Mouse (Mus musculus) gastrocnemius, postnatal 36 days (tissue): ENCODE data around the gene Rb1. TPM values are rescaled to one million over a fixed set of nuclear protein-coding genes. Genes with fewer than 3 reads are reported as not detected.

Experiments
- DNase-seq, 2 experiments: peaks; one replicate each; pipeline ENCODE4 v3.0.0; 2022
- intact Hi-C: fragments of 180-260 bp; cut with DNase I; formaldehyde crosslinking; loops from one replicate; pipeline ENCODE4 v1.15.1; 2025
- total RNA-seq, 2 experiments: library from RNA; stranded (reverse); gene quantifications; 2 replicates each; pipeline ENCODE4 v1.2.3; 2021

The Rb1 gene
- total RNA-seq, 2 experiments from 2014 or later, result 14.2 to 18.0 TPM

DNA sequence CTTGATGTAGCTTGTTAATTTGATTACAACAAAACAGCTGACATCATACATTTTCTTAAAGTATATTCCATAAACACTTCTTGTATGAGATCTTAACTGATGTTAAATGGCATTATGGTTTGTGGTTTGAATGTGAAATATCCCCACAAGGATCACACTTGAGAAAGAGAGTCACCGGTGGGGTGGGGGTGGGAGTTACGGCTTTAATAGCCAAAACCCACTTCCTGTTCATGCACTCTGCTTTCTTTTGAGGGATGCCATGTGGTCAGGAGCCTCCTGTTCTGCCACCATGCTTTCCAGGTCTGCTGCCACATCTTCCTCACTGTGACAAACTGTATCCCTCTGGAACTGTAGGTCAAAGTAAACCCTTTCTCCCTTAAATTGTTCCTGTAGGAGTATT lies 35.7 kb downstream of the Rb1 start:
- intact Hi-C loops, result no loop called here
- no peak for DNase-seq

DNA sequence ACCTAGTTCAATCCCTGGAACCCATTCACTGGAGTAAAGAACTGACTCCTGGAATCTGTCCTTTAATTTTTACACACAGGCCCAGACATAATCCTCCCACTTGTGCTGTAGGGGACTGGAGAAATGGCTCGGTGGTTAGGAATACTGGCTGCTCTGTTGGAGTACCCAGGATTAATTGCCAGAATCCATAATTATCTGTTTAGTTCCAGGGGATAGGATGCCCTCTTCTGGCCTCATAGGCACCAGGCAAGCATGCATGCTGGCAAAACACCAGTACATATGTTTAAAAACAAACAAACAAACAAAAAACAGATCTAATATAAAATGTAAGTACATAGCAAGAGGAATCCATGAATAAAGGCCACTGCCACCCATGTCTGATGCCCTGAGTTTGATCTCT lies 44.6 kb downstream of the Rb1 start:
- intact Hi-C loops, result no loop called here

DNA sequence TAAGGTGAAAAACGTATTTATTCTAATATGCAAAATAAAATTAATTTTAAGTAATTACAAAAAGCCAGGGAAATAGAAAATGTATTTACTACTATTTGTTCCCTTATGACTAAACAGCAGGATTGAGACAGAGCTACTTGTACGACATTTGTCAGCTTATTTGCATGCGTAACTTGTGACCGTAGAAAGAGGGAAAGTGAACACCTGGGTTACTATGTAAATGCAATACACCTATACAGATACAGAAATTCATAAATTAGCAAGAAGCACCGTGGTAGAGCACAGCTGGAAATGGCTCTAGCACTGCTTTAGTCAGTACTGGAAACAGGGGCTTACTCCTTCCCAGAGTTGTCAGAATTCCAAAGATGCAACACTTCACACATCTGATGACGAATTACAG lies 46.5 kb downstream of the Rb1 start:
- no peak for DNase-seq
- intact Hi-C loops, result no loop called here

More for the DNA sequence above, 44.6 kb downstream of the Rb1 start:
- DNase-seq, result no peak

- intact Hi-C loops, result no loop called here
- DNase-seq, result no peak
Observed at GRCm38 (mm10) chr14:73271807-73272206, 53.8 kb downstream of the Rb1 start.

- DNase-seq, result no peak
- intact Hi-C loops, result no loop called here
Observed at GRCm38 (mm10) chr14:73266166-73266565, 59.5 kb downstream of the Rb1 start.

DNA sequence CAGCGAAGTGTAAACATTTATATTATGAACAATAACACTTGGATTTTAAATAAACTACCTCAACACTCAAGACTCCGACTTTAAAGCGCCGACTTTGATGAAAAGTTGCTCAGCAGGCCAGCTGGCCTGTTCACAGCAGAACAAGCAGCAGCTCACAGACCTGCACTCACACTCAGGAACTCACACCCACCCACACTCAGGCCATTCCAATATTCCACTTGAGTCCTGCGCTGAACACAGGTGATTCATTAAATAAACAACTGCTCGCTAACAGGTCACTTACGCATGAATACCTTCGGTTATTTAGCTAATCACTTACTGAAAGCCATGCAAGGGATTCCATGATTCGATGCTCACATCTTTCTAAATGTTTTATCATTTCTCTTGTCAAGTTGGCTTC lies 63.4 kb downstream of the Rb1 start:
- intact Hi-C loops, result no loop called here
- DNase-seq, result no peak

DNA sequence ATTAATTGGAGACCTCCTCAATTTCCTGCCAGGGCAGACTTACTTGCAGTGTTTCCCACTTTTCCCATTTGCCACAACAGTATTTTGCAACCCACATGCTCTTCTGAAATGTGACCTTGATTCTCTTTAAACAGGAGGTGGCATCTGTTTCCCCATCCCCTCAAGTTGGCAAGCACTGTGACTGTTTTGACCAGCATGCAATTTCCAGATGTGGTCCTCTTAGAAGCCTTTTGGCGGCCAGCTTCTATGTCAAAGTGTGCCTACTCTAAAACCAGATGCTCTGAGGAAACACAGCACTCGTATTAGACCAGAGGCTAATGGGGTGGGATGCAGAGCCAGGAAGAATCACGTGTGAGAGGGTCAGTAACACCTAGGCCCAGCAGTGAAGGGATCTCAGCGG lies 67.4 kb downstream of the Rb1 start:
- intact Hi-C loops, result no loop called here

GRCm38 (mm10) chr14:73257348-73257747 lies 68.3 kb downstream of the Rb1 start:
- no peak for DNase-seq
- intact Hi-C loops, result no loop called here

More for the DNA sequence above, 67.4 kb downstream of the Rb1 start:
- DNase-seq, result no peak

- intact Hi-C loops, result no loop called here
- no peak for DNase-seq
Observed at GRCm38 (mm10) chr14:73255426-73255970, 70.1 kb downstream of the Rb1 start.

- no peak for DNase-seq
- intact Hi-C loops, result no loop called here
Observed at GRCm38 (mm10) chr14:73254412-73254811, 71.2 kb downstream of the Rb1 start.

GRCm38 (mm10) chr14:73253453-73254251 lies 72.0 kb downstream of the Rb1 start:
- no peak for DNase-seq
- intact Hi-C loops, result no loop called here

GRCm38 (mm10) chr14:73252276-73252675 lies 73.3 kb downstream of the Rb1 start:
- DNase-seq, result no peak
- intact Hi-C loops, result no loop called here

- intact Hi-C loops, result no loop called here
- no peak for DNase-seq
Observed at GRCm38 (mm10) chr14:73250056-73250455, 75.6 kb downstream of the Rb1 start.

GRCm38 (mm10) chr14:73244061-73244597 lies 81.5 kb downstream of the Rb1 start:
- intact Hi-C loops, result no loop called here
- DNase-seq, result no peak

- intact Hi-C loops, result loop anchor here (10.0 kb wide), 1 partner anchor 255 kb away; no protein-coding TSS in a partner anchor
- no peak for DNase-seq
Observed at GRCm38 (mm10) chr14:73239857-73240256, 85.8 kb downstream of the Rb1 start.

- DNase-seq, result no peak
- intact Hi-C loops, result loop anchor here (10.0 kb wide), 1 partner anchor 254 kb away; no protein-coding TSS in a partner anchor
Observed at GRCm38 (mm10) chr14:73239291-73239690, 86.3 kb downstream of the Rb1 start.

GRCm38 (mm10) chr14:73238498-73239250 lies 86.9 kb downstream of the Rb1 start:
- DNase-seq, result no peak
- intact Hi-C loops, result loop anchor here (10.0 kb wide), 1 partner anchor 254 kb away; no protein-coding TSS in a partner anchor

- peak in 1 of 2 experiments; percentile 46 for DNase-seq
- intact Hi-C loops, result loop anchor here (10.0 kb wide), 1 partner anchor 253 kb away; no protein-coding TSS in a partner anchor
Observed at GRCm38 (mm10) chr14:73237848-73238321, 87.7 kb downstream of the Rb1 start, which contains the start of gene Lpar6. Lpar6 (plus strand) TSS chr14:73237895.

DNA sequence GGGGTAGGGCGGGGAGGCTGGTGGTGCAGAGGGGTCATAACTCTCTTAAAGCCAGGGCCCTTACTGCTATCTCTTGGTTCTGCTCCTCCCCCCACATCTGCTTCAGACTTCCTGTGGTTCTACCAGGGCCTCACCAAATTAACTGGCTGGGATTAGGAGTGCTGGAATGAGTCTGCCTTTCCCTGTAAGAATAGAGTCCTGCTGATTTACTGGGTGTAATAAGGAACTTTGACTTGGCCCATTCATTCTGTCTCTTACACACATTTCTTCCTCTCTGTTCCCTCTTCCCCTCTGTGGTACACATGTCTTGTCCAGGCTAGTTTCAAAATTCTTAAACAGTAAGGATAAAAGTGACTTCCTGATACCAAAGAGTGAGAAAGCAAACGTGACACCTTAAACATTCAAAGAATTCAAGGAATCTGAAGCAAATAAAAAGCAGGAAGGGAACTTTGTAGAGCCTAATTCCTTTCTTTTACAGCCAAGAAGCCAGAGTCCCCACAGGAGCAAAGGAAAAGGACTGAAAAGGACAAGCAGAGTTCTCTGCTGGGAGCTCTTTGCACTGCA lies 91.1 kb downstream of the Rb1 start:
- intact Hi-C loops, result loop anchor here (10.0 kb wide), 1 partner anchor 250 kb away; no protein-coding TSS in a partner anchor
- DNase-seq, result no peak

DNA sequence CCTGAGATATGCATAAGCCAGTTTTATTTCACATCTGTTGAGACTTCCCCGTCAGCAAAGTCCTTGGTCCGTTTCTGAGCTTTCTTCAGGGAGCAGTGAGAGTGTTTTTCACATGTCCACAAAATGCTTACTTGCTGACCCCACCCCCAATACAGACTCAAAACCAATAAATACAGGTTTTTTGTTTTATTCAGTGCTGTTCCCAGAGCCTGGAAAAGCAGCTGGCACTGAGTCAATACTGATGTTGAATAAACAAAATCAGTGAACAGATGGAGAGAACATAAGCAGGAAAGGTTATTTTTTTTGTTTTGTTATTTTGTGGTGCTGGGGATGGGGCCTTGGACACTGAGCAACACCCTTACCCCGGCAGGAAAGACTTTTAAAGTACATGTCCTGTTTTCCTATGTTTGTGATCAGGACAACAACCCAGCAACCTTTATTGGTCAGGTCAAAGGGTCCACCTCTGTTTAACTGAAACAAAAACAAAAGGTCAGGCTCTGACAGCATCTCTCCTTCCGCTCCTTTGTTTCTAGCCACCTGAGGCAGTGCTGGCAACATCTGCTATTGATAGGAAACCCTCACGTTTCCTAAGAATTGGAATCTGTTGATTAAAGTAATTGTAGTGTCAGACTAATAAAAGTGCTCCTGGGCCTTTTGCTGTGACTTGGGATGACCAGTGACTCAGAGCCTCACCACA lies 94.2 kb downstream of the Rb1 start:
- DNase-seq, result no peak
- intact Hi-C loops, result loop anchor here (10.0 kb wide), 1 partner anchor 247 kb away; no protein-coding TSS in a partner anchor
